Mouse (Mus musculus) inflammation-experienced regulatory T-cells (primary cell): Measurements from ENCODE around the gene Gm10837. TPM values are rescaled to one million over a fixed set of nuclear protein-coding genes. Genes with fewer than 3 reads are reported as not detected.

Source experiments
- polyA plus RNA-seq, 2 experiments: library from polyadenylated mRNA; unstranded; fragments of 100-300 nt; shearing (Covaris generic); gene quantifications; one replicate each; pipeline ENCODE4 v1.2.1; 2017

Gene Gm10837
- under 1 TPM; 0.20 to 0.72 TPM for polyA plus RNA-seq

DNA sequence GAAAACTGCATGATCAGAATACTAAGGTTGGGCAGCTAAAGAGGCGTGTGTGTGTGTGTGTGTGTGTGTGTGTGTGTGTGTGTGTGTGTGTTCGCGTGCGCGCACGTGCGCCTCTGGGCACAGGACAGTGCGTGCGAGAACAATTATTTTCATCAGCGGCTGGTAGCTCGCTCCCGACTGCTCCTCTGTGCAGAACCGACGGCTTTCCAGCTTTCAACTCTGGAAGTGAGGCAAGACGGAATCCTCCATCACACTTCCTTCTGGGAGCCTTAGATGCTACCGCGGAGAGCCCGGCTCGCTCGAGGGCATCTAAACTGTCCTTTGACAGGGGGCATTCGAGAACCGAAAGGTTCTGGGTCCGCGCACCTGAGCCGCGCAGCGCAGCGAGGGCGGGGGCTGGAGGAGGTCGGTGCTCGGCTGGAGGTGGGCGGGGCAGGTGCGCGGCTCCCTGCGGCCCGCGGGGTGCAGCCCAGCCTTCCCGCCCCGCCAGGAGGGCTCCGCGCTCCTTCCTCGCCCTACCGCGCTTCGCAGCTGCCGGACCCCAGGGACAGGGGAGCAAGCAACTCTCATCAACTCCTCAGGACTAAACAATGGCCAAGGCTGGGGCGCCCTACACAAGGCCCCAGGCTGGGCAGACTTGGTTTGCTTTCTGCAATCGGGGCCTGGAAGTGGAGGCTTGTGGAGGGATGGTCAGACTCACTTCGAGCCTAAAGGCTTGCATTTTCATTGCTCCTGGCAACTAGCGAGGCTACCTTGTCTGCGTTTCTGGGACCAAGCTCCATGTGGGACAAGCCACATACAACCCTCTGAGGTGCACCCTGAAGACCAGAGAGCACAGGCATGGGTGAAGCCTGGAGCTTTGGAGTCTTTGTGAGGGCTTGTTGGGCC is at the start of gene Gm10837:
Gene Gm10837, plus strand, starts transcription at position 146 of the 888 bp plus-strand sequence.

DNA sequence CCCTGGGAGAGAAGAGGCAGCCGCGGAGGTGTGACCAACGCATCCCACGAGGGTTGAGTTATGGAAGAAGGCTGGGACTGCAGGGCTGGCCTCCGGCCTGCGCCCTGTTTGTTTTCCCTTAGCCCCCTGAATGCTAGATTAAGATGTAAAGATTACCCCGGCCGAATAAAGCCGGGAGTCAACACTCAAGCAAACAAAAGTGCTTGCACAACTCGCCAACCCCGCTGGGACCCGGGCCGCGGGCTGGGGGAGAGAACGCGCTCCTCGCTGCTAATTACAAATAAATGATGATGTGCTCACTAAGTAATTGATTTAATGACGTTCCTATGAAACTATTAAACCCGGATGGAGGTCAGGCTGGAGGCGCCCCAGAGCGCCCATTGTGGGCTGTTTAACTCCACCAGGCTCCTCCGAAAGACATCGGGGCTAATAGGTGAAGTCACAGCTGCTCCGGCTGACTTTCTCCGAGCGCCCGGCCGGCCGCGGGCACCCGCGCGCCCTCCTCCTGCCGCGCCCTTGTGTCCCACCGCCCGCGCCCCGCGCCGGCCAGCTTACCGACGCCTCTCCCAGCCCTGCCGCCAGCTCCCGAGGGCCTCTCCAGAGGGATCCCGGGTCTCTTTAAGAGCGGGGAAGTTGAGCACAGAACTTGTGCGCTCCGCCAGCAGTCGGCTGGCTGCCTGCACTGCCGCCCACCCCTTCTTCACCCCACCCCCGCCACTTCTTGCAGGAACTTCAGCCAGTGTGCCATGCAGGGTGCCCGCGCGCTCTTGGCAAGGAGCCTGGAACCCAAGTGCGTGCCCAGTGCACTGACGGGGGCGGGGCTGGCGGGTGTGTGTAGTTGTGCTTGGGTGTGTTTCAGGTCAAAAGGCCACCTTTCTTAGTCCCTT is 39.6 kb upstream of the Gm10837 start, which contains the start of gene Gm5089:
Gene Gm5089, minus strand, starts transcription at position 620 of the 887 bp plus-strand sequence.

DNA sequence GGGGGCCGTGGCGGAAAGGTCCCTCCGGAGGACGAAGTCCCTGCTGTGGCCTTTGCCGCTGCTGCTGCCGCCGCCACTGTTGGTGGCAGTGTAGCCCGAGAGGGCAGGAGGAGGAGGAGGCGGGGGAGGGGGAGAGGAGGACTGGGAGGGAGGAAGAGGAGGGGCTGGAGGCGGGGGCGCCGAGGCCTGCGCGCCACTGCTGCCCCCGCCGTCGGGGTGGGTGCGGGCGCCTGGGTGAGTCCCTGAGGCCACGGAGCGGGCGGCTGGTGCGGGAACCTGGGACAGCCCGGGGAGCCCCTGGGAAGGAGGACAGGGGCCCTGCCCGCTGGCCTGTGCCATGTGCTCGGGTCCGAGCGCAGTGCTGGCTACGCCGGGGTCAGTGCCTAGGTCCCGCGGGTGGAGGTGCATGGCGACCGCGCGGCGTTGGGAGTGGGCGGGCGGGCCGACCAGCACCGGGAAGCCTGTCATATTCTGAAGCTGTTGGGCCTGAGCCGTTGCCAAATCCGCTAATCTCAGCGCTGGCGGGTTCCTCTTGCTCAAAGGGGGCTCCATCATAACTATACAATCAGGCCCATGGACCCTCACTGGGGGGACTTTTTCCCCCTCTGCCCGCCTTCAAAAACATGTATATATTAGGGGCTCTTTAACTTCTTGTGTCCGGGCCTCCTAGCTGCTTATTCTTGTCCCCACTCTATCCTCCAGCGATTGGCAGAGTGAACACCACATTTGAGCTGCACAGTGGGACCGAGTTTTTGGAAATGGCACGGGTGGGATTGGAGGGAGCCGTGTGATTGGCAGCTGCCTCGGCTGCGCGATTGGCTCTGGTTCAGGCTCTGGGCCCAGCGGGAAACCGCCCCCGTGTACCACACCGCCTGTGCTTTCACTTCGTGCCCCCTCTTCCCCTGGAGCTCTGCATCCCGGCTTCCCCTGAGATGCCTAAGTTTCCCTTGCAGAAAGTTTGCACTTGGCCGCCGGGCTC is 25.3 kb upstream of the Gm10837 start, which contains the start of gene Zic5:
Gene Zic5, minus strand, starts transcription at position 915 of the 979 bp plus-strand sequence.

DNA sequence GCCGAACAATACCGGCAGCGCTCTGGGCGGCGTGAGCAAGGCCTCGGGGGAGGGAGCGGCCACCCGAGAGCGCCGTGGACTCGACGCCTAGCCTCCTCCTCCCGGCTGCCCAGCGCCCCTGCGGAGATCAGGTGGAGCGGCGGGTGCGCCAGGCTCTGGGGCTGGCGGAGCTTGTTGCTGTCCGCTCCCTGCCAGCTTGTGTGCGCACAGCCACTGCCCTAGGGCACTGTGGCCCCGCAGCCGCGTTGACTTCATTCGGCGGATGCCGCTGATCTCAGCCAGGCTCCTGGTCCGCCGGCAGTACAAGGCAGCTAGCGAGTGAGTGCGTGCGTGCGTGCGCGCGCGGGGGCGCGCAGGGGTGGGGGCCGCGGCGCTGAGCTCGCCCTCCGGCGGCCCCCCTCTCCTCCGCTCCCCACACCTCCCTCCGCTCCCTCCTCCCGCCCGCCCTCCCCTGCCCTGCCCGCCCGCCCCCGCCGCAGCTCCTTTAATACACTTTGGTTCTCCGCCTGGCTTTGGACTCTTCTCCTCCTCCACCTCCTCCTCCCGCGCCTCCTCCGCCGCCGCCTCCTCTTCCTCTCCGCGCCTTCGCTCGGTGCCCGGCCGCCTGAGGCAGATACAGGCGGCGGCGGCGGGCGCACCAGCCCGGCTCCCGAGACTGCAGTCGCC is 15.4 kb upstream of the Gm10837 start, which contains the start of gene Zic2:
Gene Zic2, plus strand, starts transcription at position 545 of the 666 bp plus-strand sequence.

DNA sequence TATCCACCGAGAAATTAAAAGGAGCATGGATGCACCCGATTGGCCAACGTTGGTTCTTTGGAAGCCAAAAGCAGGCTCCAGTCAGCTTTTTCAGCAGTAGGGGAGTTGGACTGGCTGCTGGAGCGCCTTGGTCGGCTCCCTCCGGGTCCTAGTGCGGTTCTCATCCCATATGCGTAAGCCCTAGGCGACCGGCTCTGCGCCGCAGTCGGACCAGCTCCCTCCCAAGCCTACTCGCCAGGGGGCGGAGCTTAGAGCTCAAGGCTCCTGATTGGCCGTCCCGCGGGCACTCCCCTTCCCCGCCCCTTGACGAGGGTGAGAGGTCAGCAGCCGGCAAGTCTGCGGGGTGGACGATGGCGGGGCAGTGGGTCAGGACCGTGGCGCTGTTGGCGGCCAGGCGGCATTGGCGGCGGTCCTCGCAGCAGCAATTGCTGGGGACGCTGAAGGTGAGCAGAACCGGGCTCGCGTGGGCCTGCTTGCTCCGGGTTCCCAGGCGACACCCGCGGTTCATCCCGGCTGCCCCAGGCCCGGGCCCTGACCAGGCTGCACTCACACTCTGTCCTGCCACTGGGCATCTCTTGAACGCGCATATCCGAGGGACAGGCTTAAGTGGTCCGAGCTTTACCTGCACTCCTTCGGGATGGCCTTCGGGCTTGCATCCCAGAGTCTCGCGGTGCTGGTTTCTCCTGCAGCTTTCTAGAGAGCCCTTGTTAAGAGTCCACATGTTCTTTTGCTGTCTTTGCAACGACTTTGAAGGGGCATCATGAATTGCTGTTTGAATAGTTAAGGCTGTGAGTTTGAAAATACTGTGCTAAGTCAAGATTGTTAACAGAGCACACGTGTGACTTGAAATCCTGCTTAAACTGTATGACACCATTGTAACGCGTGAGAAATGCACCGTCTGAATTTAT is 43.9 kb downstream of the Gm10837 start, which contains the start of gene Pcca:
Gene Pcca, plus strand, starts transcription at position 308 of the 908 bp plus-strand sequence.

Other genes starting within 250 kb of the Gm10837 start
- gene Gm5089, start 39.5 kb upstream of the Gm10837 start, polyA plus RNA-seq = under 1 TPM in 1 of 2 experiments, not detected in 1; 0.32 TPM
- gene Zic5, start 24.9 kb upstream of the Gm10837 start, polyA plus RNA-seq = 1 to 10 TPM in 1 of 2 experiments, under 1 TPM in 1; 0.19 to 1.4 TPM
- 1 to 10 TPM in 1 of 2 experiments, not detected in 1; 1.0 TPM for gene Zic2, start 15.2 kb upstream of the Gm10837 start, polyA plus RNA-seq
- 10 to 100 TPM; 29.3 to 31.6 TPM for gene Pcca, start 43.7 kb downstream of the Gm10837 start, polyA plus RNA-seq